Mouse (Mus musculus) bone marrow macrophage, adult 2 months (primary cell): ENCODE data around the gene Fhl2.

Experiments
- CTCF ChIP-seq: IDR thresholded peaks from 2 replicates; pipeline ENCODE4 v1.5.1; 2012; ENCODE audit warnings: low read depth, mild to moderate bottlenecking, low read length, moderate library complexity
- POLR2A ChIP-seq: IDR thresholded peaks from 2 replicates; pipeline ENCODE4 v1.6.1; 2012; ENCODE audit warnings: mild to moderate bottlenecking, low read depth, low read length, borderline replicate concordance

GRCm38 (mm10) chr1:43090418-43090817, 106.4 kb downstream of the Fhl2 start:
- TF ChIP-seq CTCF (no peak), POLR2A (no peak)
